ENCODE assay signal across 19 mouse cellular contexts in genomic region chr1:88218591-88218990, GRCm38 (mm10). TPM values are rescaled to one million over a fixed set of nuclear protein-coding genes. Genes with fewer than 3 reads are reported as not detected.
DNase-seq lines count a peak whose midpoint lies in the region; ATAC-seq and TF ChIP-seq lines count a peak whose summit lies in the region.
"Had no signal": no experiment of that assay in that cellular context is flagged by ENCODE, and none has a peak within 500 bp of the region (broad histone marks: within the 10 kb centered on the region; RNA-seq: fewer than 3 reads in every experiment).

No protein-coding gene starts in this region.

- no peaks in the 10 kb centered on the region for H3K79me2 ChIP-seq in heart, adult 2 months (replicated peaks; ENCODE audit: control insufficient read depth, insufficient read depth, low read length)

- no peak for TF ChIP-seq EP300 in heart, adult 2 months (IDR thresholded peaks at IDR 0.05; ENCODE audit: insufficient read depth, low read depth, low read length)

- no peak overlapping the region for H3K27ac ChIP-seq in heart, adult 2 months
- no peak overlapping the region for H3K27ac ChIP-seq in neural tube, embryonic 15.5 days (replicated peaks)
- H3K27ac ChIP-seq in embryonic facial prominence, embryonic 14.5 days (replicated peaks; ENCODE audit: low read depth, low read length): no peak overlapping the region
- H3K27ac ChIP-seq: lung, embryonic 15.5 days; stomach, postnatal 0 days had no signal

- no peak for TF ChIP-seq POLR2A in heart, adult 2 months (IDR thresholded peaks at IDR 0.05; ENCODE audit: insufficient read depth, low read depth, low read length)

- no peak overlapping the region for H3K4me2 ChIP-seq in neural tube, embryonic 15.5 days
- no peak overlapping the region for H3K4me2 ChIP-seq in embryonic facial prominence, embryonic 14.5 days (ENCODE audit: low read depth, low read length)
- H3K4me2 ChIP-seq: heart, embryonic 12.5 days; lung, embryonic 15.5 days had no signal

- TF ChIP-seq CTCF in heart, adult 2 months (IDR thresholded peaks at IDR 0.05): no peak

- no peak overlapping the region for H3K9ac ChIP-seq in heart, adult 2 months (ENCODE audit: low read depth, low read length)
- no peak overlapping the region for H3K9ac ChIP-seq in neural tube, embryonic 15.5 days (replicated peaks)
- H3K9ac ChIP-seq in embryonic facial prominence, embryonic 14.5 days (ENCODE audit: low read depth, low read length): no peak overlapping the region
- H3K9ac ChIP-seq: heart, embryonic 12.5 days; lung, embryonic 15.5 days had no signal

- peak; percentile 82 for DNase-seq in heart, adult 11 months
- no peak for DNase-seq in heart, adult 2 months
- DNase-seq in neural tube, embryonic 10.5 days (ENCODE audit: extremely low spot score, low spot score): peak; percentile 14
- DNase-seq in embryonic facial prominence, embryonic 14.5 days (ENCODE audit: low spot score): peak; percentile 20
- no peak for DNase-seq in adrenal gland, postnatal 4 days (ENCODE audit: low spot score in 2 of 2)
- DNase-seq in testis, postnatal 10 days (ENCODE audit: low spot score): no peak
- DNase-seq: cerebellum, adult 18-20 months; liver had no signal

- H3K27me3 ChIP-seq in heart, adult 2 months (ENCODE audit: control insufficient read depth, insufficient read depth, low read length): no peaks in the 10 kb centered on the region
- no peaks in the 10 kb centered on the region for H3K27me3 ChIP-seq in neural tube, embryonic 15.5 days (replicated peaks)
- no peaks in the 10 kb centered on the region for H3K27me3 ChIP-seq in embryonic facial prominence, embryonic 14.5 days (replicated peaks; ENCODE audit: control insufficient read depth, insufficient read depth, low read length)
- H3K27me3 ChIP-seq: heart, embryonic 12.5 days; lung, embryonic 15.5 days had no signal

- no peaks in the 10 kb centered on the region for H3K4me1 ChIP-seq in heart, adult 2 months (ENCODE audit: control insufficient read depth, insufficient read depth, low read length)
- H3K4me1 ChIP-seq in neural tube, embryonic 15.5 days: no peaks in the 10 kb centered on the region
- H3K4me1 ChIP-seq in embryonic facial prominence, embryonic 14.5 days (ENCODE audit: control insufficient read depth, insufficient read depth, low read length): no peaks in the 10 kb centered on the region
- H3K4me1 ChIP-seq: heart, embryonic 12.5 days; lung, embryonic 15.5 days had no signal

- 45% methylated on average over 4 of the region's 4 CpGs for WGBS in heart, adult 2 months
- 54% methylated on average over 4 of the region's 4 CpGs for WGBS in neural tube, embryonic 15.5 days
- WGBS in embryonic facial prominence, embryonic 14.5 days: 44% methylated on average over 4 of the region's 4 CpGs

- no peak overlapping the region for H3K4me3 ChIP-seq in heart, adult 2 months
- no peak overlapping the region for H3K4me3 ChIP-seq in neural tube, embryonic 15.5 days (replicated peaks)
- no peak overlapping the region for H3K4me3 ChIP-seq in embryonic facial prominence, embryonic 14.5 days (ENCODE audit: low read depth, low read length)
- H3K4me3 ChIP-seq: heart, embryonic 12.5 days; lung, embryonic 15.5 days had no signal

- no peak for ATAC-seq in neural tube, embryonic 15.5 days (ENCODE audit: low FRiP score)
- ATAC-seq in embryonic facial prominence, embryonic 14.5 days (ENCODE audit: low read depth): no peak
- ATAC-seq: intestine, embryonic 16.5 days had no signal

- H3K36me3 ChIP-seq in heart, adult 2 months (ENCODE audit: control insufficient read depth, insufficient read depth, low read length): no peaks in the 10 kb centered on the region
- no peaks in the 10 kb centered on the region for H3K36me3 ChIP-seq in neural tube, embryonic 15.5 days
- no peaks in the 10 kb centered on the region for H3K36me3 ChIP-seq in embryonic facial prominence, embryonic 14.5 days (ENCODE audit: control insufficient read depth, insufficient read depth, low read length)
- H3K36me3 ChIP-seq: heart, embryonic 12.5 days; lung, embryonic 15.5 days had no signal

- H3K9me3 ChIP-seq in neural tube, embryonic 15.5 days (replicated peaks): peaks cover 41% of the 10 kb centered on the region
- H3K9me3 ChIP-seq in embryonic facial prominence, embryonic 14.5 days (ENCODE audit: control insufficient read depth, low read length): peaks cover 31% of the 10 kb centered on the region

- intact Hi-C loops in heart, adult 2 months (cut with DNase I): no loop called here

RNA-seq across cellular contexts. Expression of gene Ugt1a1, which starts 6.8 kb away (rescaled TPM):
- total RNA-seq in heart, adult 2 months (2021): not detected
- polyA plus RNA-seq in heart, adult 2 months (2012; rRNA removed): 0.32 TPM in 1 of 2 replicates, not detected in the other
- 0.34 TPM in 1 of 2 replicates, not detected in the other for polyA plus RNA-seq in neural tube, embryonic 15.5 days (2015; fragmentation: Nextera tagmentation; extraction: Ambion mirVana)
- 0.93 and 1.6 TPM in 2 replicates for polyA plus RNA-seq in embryonic facial prominence, embryonic 14.5 days (2014; fragmentation: Nextera tagmentation; extraction: Ambion mirVana)
- total RNA-seq in adrenal gland, postnatal 4 days (2021): 10 to 100 TPM in 1 of 2 experiments, 1 to 10 TPM in 1; 1.5 to 43.6 TPM
- total RNA-seq: common myeloid progenitor, adult 5-6 weeks; gastrocnemius, postnatal 10 days; hematopoietic stem cell, adult 5-6 weeks had no signal

RNA-seq across cellular contexts. Expression of gene Mroh2a, which starts 8.2 kb away (rescaled TPM):
- total RNA-seq in heart, adult 2 months (2021): under 1 TPM in 1 of 2 experiments, not detected in 1; 0.13 TPM
- 0.06 TPM in 2 replicates for polyA plus RNA-seq in heart, adult 2 months (2012; rRNA removed)
- polyA plus RNA-seq in neural tube, embryonic 15.5 days (2015; fragmentation: Nextera tagmentation; extraction: Ambion mirVana): 0.41 and 0.69 TPM in 2 replicates
- 1.7 and 2.2 TPM in 2 replicates for polyA plus RNA-seq in embryonic facial prominence, embryonic 14.5 days (2014; fragmentation: Nextera tagmentation; extraction: Ambion mirVana)
- under 1 TPM; 0.20 to 0.42 TPM for total RNA-seq in adrenal gland, postnatal 4 days (2021)

RNA-seq across cellular contexts. Expression of gene Dnajb3, which starts 13.0 kb away (rescaled TPM):
- under 1 TPM in 1 of 2 experiments, not detected in 1; 0.23 TPM for total RNA-seq in heart, adult 2 months (2021)
- 0.53 and 0.66 TPM in 2 replicates for polyA plus RNA-seq in heart, adult 2 months (2012; rRNA removed)
- 11.9 and 13.7 TPM in 2 replicates for polyA plus RNA-seq in neural tube, embryonic 15.5 days (2015; fragmentation: Nextera tagmentation; extraction: Ambion mirVana)
- 8.7 and 11.9 TPM in 2 replicates for polyA plus RNA-seq in embryonic facial prominence, embryonic 14.5 days (2014; fragmentation: Nextera tagmentation; extraction: Ambion mirVana)
- 1 to 10 TPM; 3.3 to 4.2 TPM for total RNA-seq in adrenal gland, postnatal 4 days (2021)
- total RNA-seq: hematopoietic stem cell, adult 5-6 weeks; monocyte, adult 5-6 weeks; neutrophil, adult 5-6 weeks had no signal

RNA-seq across cellular contexts. Expression of gene Ugt1a2, which starts 18.2 kb away (rescaled TPM):
- total RNA-seq in heart, adult 2 months (2021): not detected
- not detected in 2 replicates for polyA plus RNA-seq in heart, adult 2 months (2012; rRNA removed)
- polyA plus RNA-seq in neural tube, embryonic 15.5 days (2015; fragmentation: Nextera tagmentation; extraction: Ambion mirVana): not detected in 2 replicates
- polyA plus RNA-seq in embryonic facial prominence, embryonic 14.5 days (2014; fragmentation: Nextera tagmentation; extraction: Ambion mirVana): 0.22 TPM in 1 of 2 replicates, not detected in the other
- total RNA-seq in adrenal gland, postnatal 4 days (2021): 10 to 100 TPM in 1 of 2 experiments, 1 to 10 TPM in 1; 1.0 to 31.4 TPM
- total RNA-seq: common myeloid progenitor, adult 5-6 weeks; hematopoietic stem cell, adult 5-6 weeks had no signal
- polyA plus RNA-seq: heart, embryonic 12.5 days; intestine, embryonic 16.5 days; stomach, postnatal 0 days had no signal

RNA-seq across cellular contexts. Expression of gene Ugt1a5, which starts 52.8 kb away (rescaled TPM):
- total RNA-seq in heart, adult 2 months (2021): not detected
- polyA plus RNA-seq in heart, adult 2 months (2012; rRNA removed): not detected in 2 replicates
- not detected in 2 replicates for polyA plus RNA-seq in neural tube, embryonic 15.5 days (2015; fragmentation: Nextera tagmentation; extraction: Ambion mirVana)
- not detected in 2 replicates for polyA plus RNA-seq in embryonic facial prominence, embryonic 14.5 days (2014; fragmentation: Nextera tagmentation; extraction: Ambion mirVana)
- under 1 TPM; 0.64 to 0.68 TPM for total RNA-seq in adrenal gland, postnatal 4 days (2021)
- total RNA-seq: monocyte, adult 5-6 weeks had no signal
- polyA plus RNA-seq: heart, embryonic 12.5 days; intestine, embryonic 16.5 days; lung, embryonic 15.5 days; spleen, adult 2 months; stomach, postnatal 0 days had no signal

Comparison
In these comparisons a context has a peak if more than half of its experiments do, and no peak if none do; other contexts are left out.
1. DNase-seq: peak in heart, adult 11 months (single experiment), neural tube, embryonic 10.5 days (single experiment) and embryonic facial prominence, embryonic 14.5 days (single experiment); none in heart, adult 2 months (0 of 2), adrenal gland, postnatal 4 days (0 of 2) and testis, postnatal 10 days (single experiment).